Mouse (Mus musculus) neutrophil, adult 5-6 weeks (primary cell): Measurements from ENCODE around the gene Keap1. TPM values are rescaled to one million over a fixed set of nuclear protein-coding genes. Genes with fewer than 3 reads are reported as not detected.
"Not testable (repeated sequence)": the region's sequence is repeated elsewhere in the genome, so short reads cannot be mapped to it uniquely, and the experiment has no call there.

Source experiments
- ATAC-seq: fragments of 151-379, 151-347 bp; 2 replicates; pipeline ENCODE4 v1.8.0; 2017; ENCODE audit warnings: mild to moderate bottlenecking, moderate TSS enrichment; ENCODE audit not compliant: insufficient number of reproducible peaks, poor library complexity, low FRiP score, severe bottlenecking; ENCODE audit errors: extremely low read depth
- total RNA-seq: library from RNA; stranded (forward); fragments of 200-1000 nt; gene quantifications from 2 replicates; pipeline ENCODE4 v1.2.3, GENCODE M21; 2017

Gene Keap1
- total RNA-seq, 1 experiment from 2014 or later = 25.0 TPM

- peak; percentile 38; the same call in 1 of the 2 replicates for ATAC-seq
Observed at GRCm38 (mm10) chr9:21237368-21238003, 1.7 kb downstream of the Keap1 start.

DNA sequence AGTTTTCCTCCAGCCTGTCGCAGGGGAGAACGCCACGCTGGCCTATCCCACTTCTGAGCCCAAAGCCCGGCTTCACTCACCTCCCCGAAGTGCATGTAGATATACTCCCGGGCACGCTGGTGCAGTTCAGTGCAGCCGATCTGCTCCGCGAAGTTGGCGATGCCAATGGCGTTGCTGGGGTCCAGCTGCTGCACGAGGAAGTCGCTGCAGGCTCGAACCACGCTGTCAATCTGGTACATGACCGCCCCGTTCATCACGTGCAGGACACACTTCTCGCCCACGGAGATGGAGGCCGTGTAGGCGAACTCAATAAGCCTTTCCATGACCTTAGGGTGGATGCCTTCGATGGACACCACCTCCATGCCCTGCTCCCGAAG is 2.2 kb downstream of the Keap1 start:
- no peak for ATAC-seq

GRCm38 (mm10) chr9:21235341-21235740 is 3.8 kb downstream of the Keap1 start:
- 0 out of 2 replicates have a peak, but pooled peaks have one; percentile 14 for ATAC-seq

DNA sequence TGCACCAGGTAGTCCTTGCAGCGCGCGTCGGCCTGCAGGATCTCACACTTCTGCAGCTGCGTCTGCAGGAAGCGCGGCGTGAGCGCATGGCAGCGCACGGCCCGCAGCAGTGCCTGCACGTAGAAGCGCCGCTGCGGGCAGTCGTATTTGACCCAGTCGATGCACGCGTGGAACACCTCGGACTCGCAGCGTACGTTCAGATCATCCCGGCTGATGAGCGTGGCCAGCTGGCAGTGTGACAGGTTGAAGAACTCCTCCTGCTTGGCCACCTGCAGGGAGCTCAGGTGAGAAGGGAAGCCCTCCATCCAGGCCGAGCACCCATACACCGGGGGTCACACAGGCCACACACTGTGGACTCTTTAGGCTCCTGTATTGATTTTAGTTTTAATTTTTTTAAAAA is 5.4 kb downstream of the Keap1 start:
- no peak for ATAC-seq

GRCm38 (mm10) chr9:21233366-21233765 is 5.8 kb downstream of the Keap1 start:
- ATAC-seq = no peak

- ATAC-seq = no peak
Observed at GRCm38 (mm10) chr9:21232867-21233266, 6.3 kb downstream of the Keap1 start.

DNA sequence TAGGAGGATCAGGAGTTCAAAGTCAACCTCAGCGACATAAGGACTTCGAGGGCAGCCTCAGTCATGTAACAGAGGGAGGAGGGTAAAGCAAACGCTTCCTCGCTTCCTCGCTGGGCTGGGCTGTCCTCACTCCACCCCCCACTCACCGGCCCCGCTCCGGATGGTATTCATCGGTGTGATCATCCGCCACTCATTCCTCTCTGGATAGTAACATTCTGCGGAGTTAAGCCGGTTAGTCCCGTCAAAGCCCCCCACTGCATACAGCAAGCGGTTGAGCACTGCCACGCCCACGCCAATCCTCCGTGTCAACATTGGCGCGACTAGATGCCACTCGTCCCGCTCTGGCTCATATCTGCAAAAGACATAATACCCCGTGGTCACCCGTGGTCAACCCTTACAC is 7.6 kb downstream of the Keap1 start:
- ATAC-seq = no peak

DNA sequence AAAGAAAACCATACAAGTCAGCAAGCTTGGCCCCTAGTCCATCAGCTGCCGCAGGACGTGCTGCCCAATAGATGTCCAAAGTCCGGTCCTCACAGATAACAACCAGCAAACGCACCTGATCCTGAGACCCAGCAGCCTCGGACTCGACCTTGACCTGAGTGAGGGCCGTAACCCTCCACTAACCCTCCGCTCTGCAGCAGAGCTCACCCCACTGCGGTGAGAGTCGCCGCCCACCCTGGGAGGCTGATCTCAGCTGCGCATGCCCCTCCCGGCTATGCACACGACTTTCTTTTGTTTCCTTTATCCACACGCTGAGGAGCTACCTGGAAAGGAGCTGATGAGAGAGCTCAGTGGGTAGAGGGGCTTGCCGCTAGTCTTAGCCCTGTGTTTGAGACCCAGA is 11.8 kb downstream of the Keap1 start:
- ATAC-seq = no peak

GRCm38 (mm10) chr9:21225415-21225758 is 13.8 kb downstream of the Keap1 start:
- no peak for ATAC-seq

DNA sequence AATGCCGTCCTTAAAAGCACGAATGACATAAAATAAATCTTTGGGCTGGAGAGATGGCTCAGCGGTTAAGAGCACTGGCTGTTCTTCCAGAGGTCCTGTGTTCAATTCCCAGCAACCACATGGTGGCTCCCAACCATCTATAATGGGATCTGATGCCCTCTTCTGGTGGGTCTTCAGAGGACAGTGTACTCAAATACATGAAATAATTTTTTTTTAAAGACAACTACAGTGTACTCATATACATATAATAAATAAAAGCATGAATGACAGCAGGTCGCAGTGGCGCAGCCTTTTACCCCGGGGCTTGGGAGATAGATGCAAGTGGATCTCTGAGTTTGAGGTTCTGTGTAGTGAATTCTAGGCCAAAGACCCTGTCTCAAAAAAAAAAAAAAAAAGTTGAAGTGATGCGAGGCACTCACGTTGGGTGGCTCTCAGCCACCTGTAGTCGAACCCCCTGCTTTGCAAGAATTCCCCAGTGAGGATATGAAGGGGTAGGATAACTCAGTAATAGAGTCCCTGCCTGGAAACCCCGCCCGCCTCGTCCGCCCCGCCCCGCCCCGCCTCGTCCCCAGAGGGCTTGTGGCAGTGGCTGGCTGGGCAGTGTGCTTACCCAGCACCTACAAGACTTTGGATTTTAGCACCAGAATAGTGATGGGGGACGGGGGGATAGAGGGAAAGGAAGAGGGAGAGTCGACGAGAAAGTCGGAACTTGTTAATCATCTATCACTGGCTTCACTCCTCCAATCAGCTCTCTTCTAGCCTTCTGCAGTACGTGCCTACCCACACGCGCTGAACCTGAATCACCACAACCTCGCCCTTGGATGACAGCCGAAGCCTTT is 14.4 kb downstream of the Keap1 start:
- no peak for ATAC-seq

GRCm38 (mm10) chr9:21223906-21224305 is 15.3 kb downstream of the Keap1 start:
- ATAC-seq = no peak

GRCm38 (mm10) chr9:21223490-21223889 is 15.7 kb downstream of the Keap1 start:
- ATAC-seq = not testable (repeated sequence)

- peak; percentile 76 for ATAC-seq
Observed at GRCm38 (mm10) chr9:21221383-21221929, 17.7 kb downstream of the Keap1 start.

DNA sequence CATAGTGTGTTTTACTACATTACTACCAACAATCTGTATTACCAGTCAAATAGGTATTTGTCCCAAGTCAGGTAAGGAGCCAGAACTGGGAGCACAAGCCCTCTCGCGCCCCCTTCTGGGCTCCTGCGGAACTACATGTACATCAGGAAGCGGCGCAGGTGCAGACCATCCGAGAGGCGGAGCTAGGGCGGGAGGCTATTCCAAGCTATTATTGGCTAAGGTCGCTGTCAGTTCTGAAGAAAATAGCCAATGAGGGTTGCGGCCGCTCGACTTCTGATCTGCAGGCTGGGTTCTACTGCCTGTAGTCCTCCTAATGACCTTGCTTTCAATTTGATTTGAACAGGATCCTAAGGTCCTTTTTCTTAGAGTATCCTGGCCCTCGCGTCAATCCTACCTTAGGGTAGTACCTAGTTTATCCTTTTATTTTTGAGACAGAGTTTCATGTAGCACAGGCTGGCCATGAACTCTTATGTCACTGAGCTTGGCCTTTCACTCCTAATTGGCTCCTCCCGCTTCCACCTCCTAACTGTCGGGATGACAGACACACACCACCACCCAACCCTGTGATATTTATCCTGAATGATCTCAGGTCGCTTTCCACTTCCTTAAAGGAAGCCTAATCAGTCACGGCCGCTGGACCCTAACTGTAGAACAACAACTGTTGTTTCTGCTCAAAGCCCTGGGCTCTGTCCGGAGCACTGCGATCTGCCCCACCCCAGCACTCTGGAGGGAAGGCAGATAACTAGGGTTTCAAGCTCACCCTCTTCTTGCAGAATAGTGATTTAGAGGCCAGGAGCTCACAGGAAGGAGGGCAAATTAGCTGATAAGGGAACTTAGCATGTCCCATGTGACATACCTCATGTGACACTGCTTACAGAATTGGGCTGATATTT is 18.4 kb downstream of the Keap1 start:
- peak; percentile 94 for ATAC-seq

GRCm38 (mm10) chr9:21219820-21220219 is 19.3 kb downstream of the Keap1 start:
- no peak for ATAC-seq

DNA sequence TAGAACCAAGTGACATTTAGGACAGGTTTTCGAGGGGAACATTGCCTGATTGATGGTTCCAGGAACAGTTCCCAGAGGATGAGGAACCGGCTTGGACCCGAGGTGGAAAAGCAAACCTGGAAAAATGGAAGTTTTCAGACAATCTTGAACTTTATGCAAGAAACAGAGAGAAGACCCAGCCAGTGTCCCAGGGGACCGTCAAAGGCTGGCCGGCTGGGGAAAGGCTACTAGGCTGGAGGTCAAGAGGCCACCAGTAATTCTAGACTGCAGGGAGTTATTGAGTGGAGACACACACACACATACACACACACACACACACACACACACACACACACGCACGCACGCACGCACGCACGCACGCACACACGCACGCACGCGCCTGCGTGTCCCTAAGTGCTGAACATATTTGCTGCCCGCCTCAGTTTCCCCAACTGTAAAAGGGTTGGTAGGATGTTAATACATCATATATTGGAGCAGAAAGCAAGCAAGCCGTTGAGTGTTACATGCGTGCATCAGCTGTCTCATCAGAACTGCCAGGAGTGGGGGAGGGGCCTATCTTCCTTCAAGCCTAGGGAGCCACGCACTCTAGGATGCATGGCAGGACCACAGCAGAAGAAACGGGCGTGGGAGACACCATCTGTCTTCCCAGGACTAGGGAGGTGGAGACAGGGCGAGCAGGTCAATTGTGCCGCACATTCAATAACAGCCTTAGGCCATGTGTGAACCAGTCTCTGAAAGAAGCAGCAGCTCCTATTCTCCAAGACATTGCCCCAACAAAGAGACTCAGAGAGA is 22.9 kb downstream of the Keap1 start:
- no peak for ATAC-seq

DNA sequence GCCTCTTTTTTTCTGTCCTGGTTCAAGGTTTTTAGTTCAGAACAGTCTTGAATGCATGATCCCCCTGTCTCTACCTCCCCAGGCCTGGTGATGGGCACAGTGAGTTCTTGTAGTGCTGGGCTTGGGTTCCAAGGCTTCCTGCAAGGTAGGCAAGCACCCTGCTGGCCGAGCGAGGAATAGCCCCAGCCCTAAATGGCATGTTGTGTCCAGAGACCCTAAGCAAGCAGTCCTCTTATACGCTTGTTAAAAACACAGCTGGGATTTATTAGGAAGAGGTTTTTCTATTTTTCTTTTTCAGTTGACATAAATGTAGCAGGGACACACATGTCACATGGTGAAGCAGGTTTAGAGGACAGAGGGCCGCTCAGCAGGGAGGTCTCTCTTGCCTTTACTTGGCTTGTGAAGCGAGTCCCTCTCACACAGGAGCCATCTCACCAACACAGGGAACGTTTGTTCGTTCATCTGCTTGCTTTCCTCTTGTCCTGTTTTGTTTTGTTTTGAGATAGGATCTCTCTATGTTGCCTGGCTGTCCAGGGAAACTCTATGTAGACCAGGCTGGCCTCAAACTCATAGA is 25.5 kb downstream of the Keap1 start:
- ATAC-seq = 0 out of 2 replicates have a peak, but pooled peaks have one; percentile 39

- ATAC-seq = no peak
Observed at GRCm38 (mm10) chr9:21211624-21212023, 27.5 kb downstream of the Keap1 start.
